Comparison of ENCODE assay signal across 11 mouse cellular contexts in genomic region chr7:57330240-57330639, GRCm38 (mm10). TPM values are rescaled to one million over a fixed set of nuclear protein-coding genes. Genes with fewer than 3 reads are reported as not detected.
"Had no signal": no experiment of that assay in that cellular context is flagged by ENCODE, and none has a peak within 500 bp of the region (broad histone marks: within the 10 kb centered on the region; RNA-seq: fewer than 3 reads in every experiment).

No protein-coding gene starts in this region.

- DNase-seq: kidney, adult 18-20 months; kidney, adult 9 months; kidney, postnatal 14 days; layer of hippocampus, postnatal 36 days; left cerebral cortex, postnatal 4 days; liver, postnatal 0 days; lung, embryonic 14.5 days; spleen, adult 18-20 months; thymus, adult 18-20 months; thymus, postnatal 36 days had no signal

RNA-seq across cellular contexts. Expression of gene Gabrg3, which starts 56.7 kb away (rescaled TPM):
- total RNA-seq: megakaryocyte, adult 5-6 weeks had no signal
